Mouse (Mus musculus) right cerebral cortex, adult 18-20 months (tissue): ENCODE results near the gene Npnt.

ENCODE experiments used
- DNase-seq: peaks from one replicate; pipeline ENCODE4 v3.0.0; 2022; ENCODE audit warnings: mixed read lengths

The Npnt gene

GRCm38 (mm10) chr3:132854271-132854670, 95.8 kb downstream of the Npnt start:
- DNase-seq: no peak

- no peak for DNase-seq
Observed at GRCm38 (mm10) chr3:132851841-132852728, 98.0 kb downstream of the Npnt start.

GRCm38 (mm10) chr3:132851417-132851816, 98.7 kb downstream of the Npnt start:
- no peak for DNase-seq

- DNase-seq: no peak
Observed at GRCm38 (mm10) chr3:132850431-132850830, 99.7 kb downstream of the Npnt start.

- no peak for DNase-seq
Observed at GRCm38 (mm10) chr3:132849669-132850068, 100.4 kb downstream of the Npnt start.

- DNase-seq: no peak
Observed at GRCm38 (mm10) chr3:132842676-132843075, 107.4 kb downstream of the Npnt start.

GRCm38 (mm10) chr3:132839516-132839915, 110.6 kb downstream of the Npnt start:
- no peak for DNase-seq

GRCm38 (mm10) chr3:132838656-132839417, 111.3 kb downstream of the Npnt start:
- DNase-seq: no peak

- no peak for DNase-seq
Observed at GRCm38 (mm10) chr3:132837134-132837533, 113.0 kb downstream of the Npnt start.

- no peak for DNase-seq
Observed at GRCm38 (mm10) chr3:132835118-132835794, 114.8 kb downstream of the Npnt start.
